Mouse (Mus musculus): ENCODE measurements around the gene Fkbpl.

The Fkbpl gene

GRCm38 (mm10) chr17:34648141-34648890, 3.8 kb downstream of the Fkbpl start:
- DNase-seq (ENCODE audit: low spot score): no peak

GRCm38 (mm10) chr17:34649106-34649864, 4.7 kb downstream of the Fkbpl start:
- DNase-seq (ENCODE audit: low spot score): no peak

- no peak for DNase-seq (ENCODE audit: low spot score)
Measured at GRCm38 (mm10) chr17:34650781-34651180, 6.2 kb downstream of the Fkbpl start.

- no peak for DNase-seq (ENCODE audit: low spot score)
Measured at GRCm38 (mm10) chr17:34651507-34652221, 7.1 kb downstream of the Fkbpl start.

- DNase-seq (ENCODE audit: low spot score): no peak
Measured at GRCm38 (mm10) chr17:34652546-34652945, 8.0 kb downstream of the Fkbpl start.

GRCm38 (mm10) chr17:34652985-34653384, 8.4 kb downstream of the Fkbpl start:
- DNase-seq (ENCODE audit: low spot score): no peak

- no peak for DNase-seq (ENCODE audit: low spot score)
Measured at GRCm38 (mm10) chr17:34653746-34654285, 9.3 kb downstream of the Fkbpl start.

- no peak for DNase-seq (ENCODE audit: low spot score)
Measured at GRCm38 (mm10) chr17:34654392-34654791, 9.8 kb downstream of the Fkbpl start.

- no peak for DNase-seq (ENCODE audit: low spot score)
Measured at GRCm38 (mm10) chr17:34655160-34655559, 10.6 kb downstream of the Fkbpl start.

- DNase-seq (ENCODE audit: low spot score): no peak
Measured at GRCm38 (mm10) chr17:34655581-34655991, 11.0 kb downstream of the Fkbpl start.

GRCm38 (mm10) chr17:34656666-34657065, 12.1 kb downstream of the Fkbpl start:
- no peak for DNase-seq (ENCODE audit: low spot score)

GRCm38 (mm10) chr17:34657271-34657670, 12.7 kb downstream of the Fkbpl start:
- DNase-seq (ENCODE audit: low spot score): no peak

GRCm38 (mm10) chr17:34658145-34658544, 13.6 kb downstream of the Fkbpl start:
- DNase-seq (ENCODE audit: low spot score): no peak

GRCm38 (mm10) chr17:34658591-34658990, 14.0 kb downstream of the Fkbpl start:
- no peak for DNase-seq (ENCODE audit: low spot score)

- DNase-seq (ENCODE audit: low spot score): no peak
Measured at GRCm38 (mm10) chr17:34659181-34659896, 14.8 kb downstream of the Fkbpl start.

- DNase-seq (ENCODE audit: low spot score): no peak
Measured at GRCm38 (mm10) chr17:34659897-34660214, 15.3 kb downstream of the Fkbpl start.

GRCm38 (mm10) chr17:34660259-34660820, 15.8 kb downstream of the Fkbpl start:
- DNase-seq (ENCODE audit: low spot score): no peak

GRCm38 (mm10) chr17:34661121-34661591, 16.6 kb downstream of the Fkbpl start:
- DNase-seq (ENCODE audit: low spot score): no peak

GRCm38 (mm10) chr17:34662468-34662867, 17.9 kb downstream of the Fkbpl start:
- no peak for DNase-seq (ENCODE audit: low spot score)

GRCm38 (mm10) chr17:34662978-34663377, 18.4 kb downstream of the Fkbpl start:
- DNase-seq (ENCODE audit: low spot score): no peak

GRCm38 (mm10) chr17:34663558-34663957, 19.0 kb downstream of the Fkbpl start:
- no peak for DNase-seq (ENCODE audit: low spot score)
